Mouse (Mus musculus) liver, embryonic 15.5 days (tissue): ENCODE measurements around the gene Tjap1. TPM values are rescaled to one million over a fixed set of nuclear protein-coding genes. Genes with fewer than 3 reads are reported as not detected.

Source experiments
- ATAC-seq: fragments of 200-750 bp; cut with Nextera tagmentation; 2 replicates; pipeline ENCODE4 v1.8.0; 2017; ENCODE audit warnings: moderate number of reproducible peaks, mild to moderate bottlenecking, moderate library complexity; ENCODE audit not compliant: insufficient read depth
- H3K27ac ChIP-seq: fragments of 300-500 bp; sonication (generic); replicated peaks from 2 replicates; pipeline ENCODE4 v1.5.1; 2015; ENCODE audit warnings: mild to moderate bottlenecking, inconsistent platforms
- H3K27me3 ChIP-seq: fragments of 300-500 bp; sonication (generic); 2 replicates; pipeline ENCODE4 v1.6.1; 2015; ENCODE audit warnings: mild to moderate bottlenecking, inconsistent platforms
- H3K36me3 ChIP-seq: fragments of 300-500 bp; sonication (generic); replicated peaks from 2 replicates; pipeline ENCODE4 v1.6.1; 2015; ENCODE audit warnings: moderate library complexity, mild to moderate bottlenecking, inconsistent platforms
- H3K4me1 ChIP-seq: fragments of 300-500 bp; sonication (generic); replicated peaks from 2 replicates; pipeline ENCODE4 v1.6.1; 2015; ENCODE audit warnings: inconsistent platforms
- H3K4me2 ChIP-seq: fragments of 300-500 bp; sonication (generic); 2 replicates; pipeline ENCODE4 v1.6.1; 2015; ENCODE audit warnings: moderate library complexity, mild to moderate bottlenecking, inconsistent platforms
- H3K4me3 ChIP-seq: fragments of 300-500 bp; sonication (generic); replicated peaks from 2 replicates; pipeline ENCODE4 v1.5.1; 2015; ENCODE audit warnings: mild to moderate bottlenecking, inconsistent platforms
- H3K9ac ChIP-seq: fragments of 300-500 bp; sonication (generic); 2 replicates; pipeline ENCODE4 v1.6.1; 2015; ENCODE audit warnings: moderate library complexity, mild to moderate bottlenecking, inconsistent platforms
- H3K9me3 ChIP-seq: fragments of 300-500 bp; sonication (generic); replicated peaks from 2 replicates; pipeline ENCODE4 v1.6.1; 2016; ENCODE audit warnings: inconsistent platforms
- WGBS: fragments of 180-500 bp; shearing (Covaris S2); methylation state at CpG from one replicate; pipeline ENCODE4 v1.1.7; 2015; ENCODE audit warnings: mixed read lengths; ENCODE audit not compliant: insufficient replicate concordance; 5-methylcytosine and 5-hydroxymethylcytosine counted together
- polyA plus RNA-seq: library from polyadenylated mRNA; unstranded; fragments of >200 nt; fragmentation: Nextera tagmentation; extraction: Ambion mirVana; gene quantifications from 2 replicates; pipeline ENCODE4 v1.2.1, GENCODE M21; 2015

Gene Tjap1
- polyA plus RNA-seq, 1 experiment from 2014 or later, result 9.8 TPM

DNA sequence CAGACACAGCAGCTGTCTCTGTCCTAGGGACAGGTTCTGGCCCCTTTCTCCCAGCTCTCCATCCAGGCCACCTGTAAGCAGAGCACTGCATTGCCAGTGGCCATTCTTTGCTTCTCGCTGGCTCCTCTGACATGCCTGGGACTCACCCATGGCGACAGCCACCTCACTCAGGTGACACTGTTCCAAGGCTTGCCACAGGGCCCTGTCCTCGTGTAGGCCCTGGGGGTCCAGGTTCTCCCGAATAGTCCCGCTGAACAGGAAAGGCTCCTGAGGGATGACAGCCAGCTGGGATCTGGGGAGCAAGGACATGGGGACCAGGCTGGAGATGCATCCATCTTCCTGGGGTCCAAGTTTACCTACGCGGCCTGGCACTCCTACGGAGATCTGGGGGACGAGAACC, 21.4 kb upstream of the Tjap1 start:
- no peak for ATAC-seq
- Histone ChIP-seq H3K9me3 (no peaks in the 10 kb centered on the region), H3K27ac (no peak overlapping the region), H3K9ac (no peak overlapping the region), H3K4me2 (no peak overlapping the region), H3K4me3 (no peak overlapping the region), H3K36me3 (no peaks in the 10 kb centered on the region), H3K27me3 (peaks cover 13% of the 10 kb centered on the region), H3K4me1 (no peaks in the 10 kb centered on the region)
- 71% methylated on average over 9 of the region's 9 CpGs for WGBS

DNA sequence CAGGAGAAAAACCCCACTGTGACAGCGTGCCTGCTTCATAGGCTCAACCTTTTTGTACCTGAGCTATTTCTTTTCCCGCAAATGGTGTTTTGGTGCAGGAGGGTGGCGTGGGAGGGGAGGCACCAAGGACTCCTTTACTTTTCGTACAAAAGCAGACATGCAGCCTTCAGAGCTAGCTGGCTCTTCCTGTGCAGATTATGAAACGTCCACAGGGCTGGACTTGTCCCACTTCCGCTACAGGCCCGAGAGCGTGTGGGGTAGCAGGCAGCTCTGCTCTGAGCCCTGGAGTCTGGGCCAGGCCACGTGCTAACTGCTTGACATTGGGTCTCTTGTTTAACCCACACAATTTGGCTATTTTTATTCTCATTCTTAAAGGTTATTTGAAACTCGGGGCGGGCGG, 19.1 kb upstream of the Tjap1 start:
- ATAC-seq, result no peak
- 48% methylated on average over 12 of the region's 12 CpGs for whole genome bisulfite sequencing
- H3K4me1 ChIP-seq, result peaks cover 19% of the 10 kb centered on the region
- no peaks in the 10 kb centered on the region for H3K9me3 ChIP-seq
- H3K4me2 ChIP-seq, result no peak overlapping the region
- no peak overlapping the region for H3K9ac ChIP-seq
- H3K27ac ChIP-seq, result no peak overlapping the region
- peaks cover 36% of the 10 kb centered on the region for H3K27me3 ChIP-seq
- H3K36me3 ChIP-seq, result no peaks in the 10 kb centered on the region
- no peak overlapping the region for H3K4me3 ChIP-seq

- Histone ChIP-seq H3K27me3 (peaks cover 66% of the 10 kb centered on the region), H3K36me3 (no peaks in the 10 kb centered on the region), H3K9me3 (no peaks in the 10 kb centered on the region), H3K4me3 (peak overlapping the region; percentile 46), H3K9ac (no peak overlapping the region), H3K4me2 (peak overlapping the region; percentile 72), H3K27ac (no peak overlapping the region), H3K4me1 (peaks cover 19% of the 10 kb centered on the region)
- WGBS, result 1% methylated on average over 48 of the region's 48 CpGs
- ATAC-seq, result peak; percentile 40
These were observed 15.5 kb upstream of the Tjap1 start for GRCm38 (mm10) chr17:46298220-46298913.

- Histone ChIP-seq H3K4me3 (peak within 1 kb of the TSS; percentile 46), H3K9me3 (no peaks in the 10 kb centered on the region), H3K4me2 (peak within 1 kb of the TSS; percentile 72), H3K9ac (no peak within 1 kb of the TSS), H3K36me3 (no peaks in the 10 kb centered on the region), H3K4me1 (peaks cover 19% of the 10 kb centered on the region), H3K27ac (no peak within 1 kb of the TSS), H3K27me3 (peaks cover 71% of the 10 kb centered on the region)
- no peak for ATAC-seq
- under 1% methylated on average over 79 of the region's 86 CpGs for WGBS
These were observed 14.8 kb upstream of the Tjap1 start, which contains the start of gene Dlk2 for GRCm38 (mm10) chr17:46297364-46298219. Gene Dlk2, plus strand, starts transcription at chr17:46297421.

DNA sequence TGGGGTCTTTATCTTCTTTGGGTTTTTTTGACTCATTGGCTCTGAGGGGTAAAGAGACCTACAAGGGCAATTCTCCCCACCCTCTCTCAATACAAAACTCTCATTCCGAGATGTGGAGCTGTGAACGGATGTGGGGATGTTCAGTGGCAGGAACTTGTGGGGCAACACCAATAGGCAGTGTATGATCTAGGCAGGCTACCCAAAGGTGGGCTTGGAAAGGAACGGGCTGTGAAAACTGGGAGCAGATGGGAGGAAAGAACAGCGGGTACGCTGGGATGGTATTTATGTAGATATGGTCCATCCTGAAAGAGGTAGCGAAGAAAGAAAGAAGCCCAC, 14.2 kb upstream of the Tjap1 start:
- peak overlapping the region; percentile 46; the same call in 1 of the 2 replicates for H3K4me3 ChIP-seq
- peak overlapping the region; percentile 72 for H3K4me2 ChIP-seq
- 7% methylated on average over 6 of the region's 6 CpGs for WGBS
- H3K36me3 ChIP-seq, result no peaks in the 10 kb centered on the region
- peaks cover 77% of the 10 kb centered on the region for H3K27me3 ChIP-seq
- H3K27ac ChIP-seq, result no peak overlapping the region
- no peak for ATAC-seq
- H3K9ac ChIP-seq, result no peak overlapping the region
- peaks cover 19% of the 10 kb centered on the region for H3K4me1 ChIP-seq
- no peaks in the 10 kb centered on the region for H3K9me3 ChIP-seq

- ATAC-seq, result no peak
- WGBS, result 17% methylated on average over 6 of the region's 6 CpGs
- H3K4me3 ChIP-seq, result no peak overlapping the region
- no peak overlapping the region for H3K4me2 ChIP-seq
- H3K27ac ChIP-seq, result no peak overlapping the region
- H3K9ac ChIP-seq, result no peak overlapping the region
- peaks cover 19% of the 10 kb centered on the region for H3K4me1 ChIP-seq
- no peaks in the 10 kb centered on the region for H3K36me3 ChIP-seq
- H3K27me3 ChIP-seq, result peaks cover 81% of the 10 kb centered on the region
- H3K9me3 ChIP-seq, result no peaks in the 10 kb centered on the region
These were observed 13.8 kb upstream of the Tjap1 start for GRCm38 (mm10) chr17:46296601-46297000.

DNA sequence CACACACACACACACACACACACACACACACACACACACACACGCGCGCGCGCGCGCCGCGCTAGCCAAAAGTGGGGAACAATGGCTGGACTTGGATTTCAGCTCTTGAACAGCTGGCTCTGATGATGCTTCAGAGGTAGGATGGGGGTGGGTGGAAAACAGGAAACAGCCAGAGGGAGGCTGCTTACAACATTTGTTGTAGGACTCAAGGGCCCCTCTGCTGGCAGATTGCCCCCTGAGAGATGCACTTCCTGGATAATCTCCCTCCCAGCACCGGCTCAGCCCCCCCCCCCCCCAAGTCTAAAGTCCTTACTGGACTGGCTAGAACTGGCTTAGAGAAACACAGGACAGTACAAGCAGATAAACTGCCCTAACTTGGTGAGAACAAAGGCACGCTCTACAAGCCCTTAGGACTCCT, 4.9 kb upstream of the Tjap1 start:
- Histone ChIP-seq H3K9ac (no peak overlapping the region), H3K27ac (no peak overlapping the region), H3K4me2 (no peak overlapping the region), H3K9me3 (no peaks in the 10 kb centered on the region), H3K4me3 (no peak overlapping the region), H3K27me3 (peaks cover 26% of the 10 kb centered on the region), H3K4me1 (peaks cover 5% of the 10 kb centered on the region), H3K36me3 (no peaks in the 10 kb centered on the region)
- 58% methylated on average over 11 of the region's 11 CpGs for WGBS
- no peak for ATAC-seq

DNA sequence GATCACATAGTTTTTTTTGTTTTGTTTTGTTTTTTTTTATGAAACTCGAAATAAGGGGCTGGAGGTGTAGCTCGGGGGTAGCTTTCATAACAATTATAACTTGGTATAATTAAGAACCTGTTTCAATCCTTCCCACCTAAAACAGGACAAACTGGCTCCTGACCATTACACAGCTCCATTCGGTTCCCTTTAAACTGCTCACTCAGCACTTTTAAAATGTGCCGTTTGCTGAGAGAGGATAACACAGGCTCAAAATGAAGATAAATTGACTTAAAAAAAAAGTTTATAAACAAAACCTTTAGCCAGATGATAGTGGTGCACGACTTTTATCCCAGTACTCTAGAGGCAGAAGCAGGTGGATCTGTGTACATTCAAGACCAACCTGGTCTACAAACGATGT, 2.6 kb upstream of the Tjap1 start:
- Histone ChIP-seq H3K4me2 (no peak overlapping the region), H3K27ac (no peak overlapping the region), H3K4me1 (peaks cover 20% of the 10 kb centered on the region), H3K9ac (no peak overlapping the region), H3K9me3 (no peaks in the 10 kb centered on the region), H3K36me3 (peaks cover 5% of the 10 kb centered on the region; the same call in 1 of the 2 replicates), H3K4me3 (no peak overlapping the region), H3K27me3 (peaks cover 16% of the 10 kb centered on the region)
- WGBS, result 47% methylated on average over 6 of the region's 6 CpGs
- no peak for ATAC-seq

- Histone ChIP-seq H3K4me2 (no peak overlapping the region), H3K9me3 (no peaks in the 10 kb centered on the region), H3K36me3 (peaks cover 12% of the 10 kb centered on the region), H3K9ac (no peak overlapping the region), H3K27me3 (peaks cover 16% of the 10 kb centered on the region), H3K4me1 (peaks cover 20% of the 10 kb centered on the region), H3K4me3 (no peak overlapping the region), H3K27ac (no peak overlapping the region)
- 46% methylated on average over 7 of the region's 7 CpGs for WGBS
- ATAC-seq, result no peak
These were observed 1.8 kb upstream of the Tjap1 start for GRCm38 (mm10) chr17:46284653-46285052.

DNA sequence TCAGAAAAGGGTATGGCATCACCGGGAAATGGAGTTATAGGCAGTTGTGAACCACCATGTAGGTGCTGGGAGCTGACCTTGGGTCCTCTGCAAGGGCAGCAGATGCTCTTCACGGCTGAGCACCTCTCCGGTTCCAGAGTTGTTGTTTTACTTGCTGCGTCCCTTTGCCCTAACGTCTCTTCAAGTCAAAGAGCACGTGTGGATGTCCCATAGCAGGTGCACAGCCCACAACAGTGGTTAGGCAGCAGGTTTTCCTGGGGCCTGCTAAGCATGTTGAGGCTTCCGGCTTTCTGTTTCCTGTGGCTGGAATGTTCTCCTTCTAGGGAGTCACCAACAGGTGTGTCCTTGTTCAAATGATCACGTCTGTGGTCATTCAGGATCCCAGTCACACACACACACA, 1.1 kb upstream of the Tjap1 start:
- Histone ChIP-seq H3K4me2 (no peak overlapping the region), H3K27me3 (peaks cover 9% of the 10 kb centered on the region), H3K36me3 (peaks cover 20% of the 10 kb centered on the region), H3K4me3 (no peak overlapping the region), H3K9me3 (no peaks in the 10 kb centered on the region), H3K27ac (no peak overlapping the region), H3K9ac (no peak overlapping the region), H3K4me1 (peaks cover 20% of the 10 kb centered on the region)
- 65% methylated on average over 8 of the region's 8 CpGs for WGBS
- ATAC-seq, result no peak

GRCm38 (mm10) chr17:46283140-46283539, 314 bp upstream of the Tjap1 start:
- peak; percentile 20; the same call in 1 of the 2 replicates for ATAC-seq
- peak overlapping the region; percentile 95 for H3K4me2 ChIP-seq
- WGBS, result 23% methylated on average over 9 of the region's 9 CpGs
- peak overlapping the region; percentile 30; the same call in 1 of the 2 replicates for H3K9ac ChIP-seq
- H3K27ac ChIP-seq, result no peak overlapping the region
- H3K4me1 ChIP-seq, result peaks cover 20% of the 10 kb centered on the region
- H3K27me3 ChIP-seq, result peaks cover 8% of the 10 kb centered on the region
- no peaks in the 10 kb centered on the region for H3K9me3 ChIP-seq
- peak overlapping the region; percentile 80 for H3K4me3 ChIP-seq
- H3K36me3 ChIP-seq, result peaks cover 27% of the 10 kb centered on the region
